Mouse (Mus musculus) monocyte, adult 59 days (primary cell): Measurements from ENCODE around the gene Olfr666. TPM values are rescaled to one million over a fixed set of nuclear protein-coding genes. Genes with fewer than 3 reads are reported as not detected.

Source experiments
- total RNA-seq, 2 experiments: library from RNA; stranded (reverse); gene quantifications; one replicate each; pipeline ENCODE4 v1.2.4; 2023

Gene Olfr666
- not detected for total RNA-seq

DNA sequence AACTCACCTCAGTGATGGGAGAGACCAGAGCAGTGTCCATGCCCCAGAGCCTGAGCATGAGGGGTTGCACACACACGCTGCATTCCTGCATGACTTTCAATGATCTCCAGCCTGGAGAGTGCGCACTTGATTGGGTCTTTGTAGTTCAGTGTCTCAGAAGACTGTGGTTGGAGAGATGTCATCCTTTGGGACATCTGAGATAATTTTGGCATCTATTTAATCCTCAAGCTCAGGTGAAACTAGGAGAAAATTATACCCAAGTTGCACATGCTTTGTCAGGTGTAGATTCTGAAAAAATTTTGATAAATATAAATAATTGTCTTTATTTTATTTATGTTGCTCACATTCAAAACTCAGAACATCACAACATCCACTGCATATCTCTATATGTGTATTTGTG, at the start of gene Olfr666:
Olfr666 (minus strand) TSS at position 101 of the 400 bp plus-strand sequence.

DNA sequence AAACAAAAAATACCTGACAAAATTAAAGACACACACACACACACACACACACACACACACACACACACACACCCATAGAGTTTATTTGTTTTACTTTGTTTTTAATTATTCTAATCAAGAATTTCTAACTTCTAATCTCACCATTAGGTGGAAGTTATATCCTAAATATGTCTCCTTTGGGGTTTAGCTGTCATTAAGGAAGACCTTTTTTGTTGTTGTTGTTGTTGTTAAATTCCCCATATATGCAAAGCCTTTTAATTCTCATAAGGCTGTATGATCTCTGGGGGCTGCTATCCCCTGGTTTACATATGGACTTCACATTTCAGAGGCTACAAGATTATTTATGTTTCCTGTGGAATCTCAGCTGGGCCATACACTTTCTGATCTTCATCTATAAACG, 38.2 kb upstream of the Olfr666 start, which contains the start of gene Olfr669:
Olfr669 (plus strand) TSS at position 301 of the 400 bp plus-strand sequence.

DNA sequence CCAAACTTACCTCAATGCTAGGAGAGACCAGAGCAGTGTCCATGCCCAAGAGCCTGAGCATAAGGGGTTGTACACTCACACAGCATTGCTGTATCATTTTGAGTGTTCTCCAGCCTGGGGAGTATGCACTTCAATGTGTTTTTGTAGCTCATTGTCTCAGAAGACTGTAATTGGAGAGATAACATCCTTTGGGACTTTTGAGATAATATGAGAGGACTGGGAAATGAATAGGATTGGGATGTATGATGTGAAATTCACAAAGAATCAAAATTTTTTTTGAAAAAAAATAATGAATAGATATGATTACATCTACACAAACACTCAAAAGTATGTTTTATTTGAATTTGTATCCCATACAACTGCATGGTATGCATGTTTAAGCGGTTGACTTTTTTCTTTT, 32.2 kb upstream of the Olfr666 start, which contains the start of gene Olfr668:
Olfr668 (minus strand) TSS at position 101 of the 400 bp plus-strand sequence.

DNA sequence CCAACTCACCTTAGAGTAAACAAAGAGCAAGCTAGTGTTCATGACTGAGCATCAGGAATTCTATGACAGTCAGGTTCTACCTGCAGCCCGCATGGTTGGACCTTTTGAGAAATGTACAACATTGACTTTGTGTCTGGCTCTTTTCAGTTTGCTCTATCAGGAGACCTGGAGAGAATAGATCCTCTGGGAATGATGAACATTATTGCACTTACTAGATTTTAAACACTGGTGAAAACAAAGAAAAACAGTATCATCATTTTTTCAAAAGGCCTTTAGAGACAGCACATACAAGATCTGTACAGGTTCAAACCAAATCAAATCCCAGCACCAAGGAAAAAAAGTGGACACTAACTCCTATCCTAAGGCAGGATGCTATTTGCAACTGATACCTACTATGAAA, 25.6 kb upstream of the Olfr666 start, which contains the start of gene Olfr667:
Olfr667 (minus strand) TSS at position 101 of the 400 bp plus-strand sequence.

DNA sequence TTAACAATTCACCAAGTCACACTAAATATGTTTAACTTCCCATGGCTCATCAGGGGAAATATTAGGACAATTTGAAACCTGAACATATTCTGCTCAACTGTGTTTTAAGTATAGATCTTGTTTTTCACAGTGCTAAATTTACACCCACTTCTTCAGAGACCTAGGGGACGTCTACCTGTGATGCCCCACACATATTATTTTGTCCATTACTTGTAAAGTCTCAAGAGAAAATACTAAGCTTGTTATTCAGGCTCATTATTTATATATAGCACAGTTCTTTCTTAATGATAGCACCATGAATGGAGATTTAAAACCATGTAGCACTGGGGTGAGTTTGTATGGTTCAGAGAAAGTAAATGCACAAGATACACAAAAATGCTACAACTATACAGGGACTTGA, 18.0 kb downstream of the Olfr666 start, which contains the start of gene Olfr665:
Olfr665 (plus strand) TSS at position 301 of the 400 bp plus-strand sequence.

DNA sequence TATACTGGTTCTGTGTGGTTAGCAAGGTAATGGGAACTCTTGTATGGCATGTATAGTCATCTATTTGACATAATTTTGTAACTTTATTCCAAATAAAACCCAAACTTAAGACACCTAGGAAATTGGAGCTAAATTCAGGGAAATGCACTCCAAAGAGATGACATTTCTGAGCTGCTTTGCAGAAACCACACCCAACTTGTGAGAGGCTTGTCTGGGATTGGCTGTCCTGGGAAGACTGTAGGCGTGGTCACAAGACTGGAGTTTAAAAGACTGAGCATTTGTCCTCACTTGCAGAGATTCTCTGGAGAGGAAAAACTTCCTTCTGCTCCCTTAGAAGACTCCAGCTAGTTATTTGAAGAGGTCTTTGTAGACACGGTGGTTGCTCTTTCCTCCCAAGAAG, 39.0 kb downstream of the Olfr666 start, which contains the start of gene Usp17la:
Usp17la (plus strand) TSS at position 301 of the 400 bp plus-strand sequence.

DNA sequence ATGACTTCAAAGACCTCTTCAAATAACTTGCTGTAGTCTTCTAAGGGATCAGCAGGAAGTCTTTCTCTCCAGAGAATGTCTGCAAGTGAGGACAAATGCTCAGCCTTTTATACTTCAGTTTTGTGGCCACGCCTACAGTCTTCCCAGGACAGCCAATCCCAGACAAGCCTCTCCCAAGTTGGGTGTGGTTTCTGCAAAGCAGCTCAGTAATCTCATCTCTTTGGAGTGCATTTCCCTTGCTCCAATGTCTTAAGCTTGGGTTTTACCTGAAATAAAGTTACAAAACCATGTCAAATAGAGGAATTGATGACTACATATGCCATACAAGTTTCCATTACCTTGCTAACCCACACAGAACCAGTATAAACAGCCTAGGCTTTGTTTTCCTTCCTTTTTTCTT, 53.2 kb downstream of the Olfr666 start, which contains the start of gene Usp17lb:
Usp17lb (minus strand) TSS at position 101 of the 400 bp plus-strand sequence.

Other genes with a start within 250 kb of the Olfr666 start
- gene Olfr658, start 248.6 kb downstream of the Olfr666 start, total RNA-seq = not detected
- gene Olfr659, start 229.2 kb downstream of the Olfr666 start, total RNA-seq = not detected
- not detected for gene Olfr661, start 209.5 kb downstream of the Olfr666 start, total RNA-seq
- gene Usp17le, start 118.5 kb downstream of the Olfr666 start, total RNA-seq = not detected
- not detected for gene Usp17lb, start 53.3 kb downstream of the Olfr666 start, total RNA-seq
- gene Usp17la, start 38.9 kb downstream of the Olfr666 start, total RNA-seq = not detected
- gene Olfr665, start 17.9 kb downstream of the Olfr666 start, total RNA-seq = not detected
- gene Olfr667, start 25.5 kb upstream of the Olfr666 start, total RNA-seq = not detected
- gene Olfr668, start 32.1 kb upstream of the Olfr666 start, total RNA-seq = not detected
- gene Olfr669, start 38.3 kb upstream of the Olfr666 start, total RNA-seq = not detected
- not detected for gene Olfr670, start 66.7 kb upstream of the Olfr666 start, total RNA-seq
- not detected for gene Olfr671, start 83.2 kb upstream of the Olfr666 start, total RNA-seq
- not detected for gene Olfr672, start 106.1 kb upstream of the Olfr666 start, total RNA-seq
- not detected for gene Olfr675, start 132.5 kb upstream of the Olfr666 start, total RNA-seq
- gene Olfr676, start 136.7 kb upstream of the Olfr666 start, total RNA-seq = not detected
- gene Olfr677, start 155.4 kb upstream of the Olfr666 start, total RNA-seq = not detected
- not detected for gene Olfr678, start 168.5 kb upstream of the Olfr666 start, total RNA-seq
- gene Olfr679, start 185.3 kb upstream of the Olfr666 start, total RNA-seq = not detected
- not detected for gene Olfr680-ps1, start 196.9 kb upstream of the Olfr666 start, total RNA-seq
- gene Olfr681, start 220.9 kb upstream of the Olfr666 start, total RNA-seq = not detected